Mouse (Mus musculus) brain, embryonic 14.5 days (tissue): ENCODE data around the gene Defb45.

Experiments
- CTCF ChIP-seq: fragments of 200-500 bp; IDR thresholded peaks from 2 replicates; pipeline ENCODE4 v1.5.1; 2012; ENCODE audit warnings: inconsistent platforms, mild to moderate bottlenecking, moderate library complexity, borderline replicate concordance; ENCODE audit not compliant: insufficient read depth, insufficient read length; ENCODE audit errors: extremely low read depth
- POLR2A ChIP-seq: fragments of 200-500 bp; IDR thresholded peaks from 2 replicates; pipeline ENCODE4 v1.6.1; 2012; ENCODE audit warnings: mild to moderate bottlenecking, inconsistent platforms, borderline replicate concordance; ENCODE audit not compliant: poor library complexity, insufficient read depth, insufficient read length, severe bottlenecking; ENCODE audit errors: extremely low read depth

- TF ChIP-seq CTCF (no peak), POLR2A (no peak)
Measured at GRCm38 (mm10) chr2:152588450-152588849, 10.7 kb downstream of the Defb45 start.
